Mouse (Mus musculus): Measurements from ENCODE around the gene Btbd2. TPM values are rescaled to one million over a fixed set of nuclear protein-coding genes. Genes with fewer than 3 reads are reported as not detected.

Gene Btbd2
- polyA plus RNA-seq, 1 experiment from 2014 or later = 23.5 TPM

DNA sequence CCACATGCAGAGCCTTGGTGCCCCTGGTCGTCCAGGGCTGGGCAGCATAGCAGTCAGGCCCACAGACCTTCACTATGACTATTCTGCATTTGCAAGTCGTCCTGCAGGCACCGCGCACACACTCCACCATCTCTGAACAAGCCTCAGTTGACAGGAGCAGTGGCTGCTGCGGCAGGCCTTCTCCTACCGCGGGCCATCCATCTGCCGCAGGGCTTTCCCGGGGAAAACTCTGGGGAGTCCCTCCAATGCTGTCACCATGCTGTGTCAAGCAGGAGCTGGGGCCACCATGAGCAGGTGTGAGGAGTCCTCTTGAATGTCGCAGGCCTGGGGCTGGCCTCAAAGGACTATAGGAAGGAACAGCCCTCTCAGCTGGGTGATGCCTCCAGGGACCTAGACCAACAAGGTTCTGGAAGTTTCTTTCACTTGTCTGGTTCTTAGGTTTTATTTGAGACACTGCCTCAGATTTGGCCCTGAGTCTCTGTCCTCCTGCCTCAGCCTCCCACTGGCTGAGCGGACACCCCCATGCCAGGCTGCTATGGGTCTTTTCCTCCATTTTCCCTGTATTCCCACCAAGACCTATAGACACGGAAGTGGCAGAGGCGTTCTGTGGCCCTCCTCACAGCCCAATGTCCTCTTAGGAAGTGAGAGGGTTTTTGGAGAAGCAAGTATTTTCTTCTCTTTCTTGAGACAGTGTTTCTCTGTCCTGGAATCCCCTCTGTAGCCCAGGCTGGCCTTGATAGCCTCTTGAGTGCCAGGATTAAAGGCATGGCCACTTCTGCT, 37.5 kb upstream of the Btbd2 start:
- no peak for TF ChIP-seq CTCF (IDR thresholded peaks at IDR 0.05; ENCODE audit: low read depth)
- H3K4me2 ChIP-seq (replicated peaks; ENCODE audit: low read depth) = no peak overlapping the region
- H3K27ac ChIP-seq (ENCODE audit: low read depth, low read length) = peak overlapping the region; percentile 3; the same call in 1 of the 2 replicates
- no peaks in the 10 kb centered on the region for H3K9me3 ChIP-seq (ENCODE audit: control insufficient read depth)
- H3K36me3 ChIP-seq (ENCODE audit: control insufficient read depth, insufficient read depth) = peaks cover 19% of the 10 kb centered on the region
- ATAC-seq = no peak
- no peaks in the 10 kb centered on the region for H3K4me1 ChIP-seq (replicated peaks; ENCODE audit: control insufficient read depth, insufficient read depth, low read length)
- no peak overlapping the region for H3K4me3 ChIP-seq (ENCODE audit: low read depth, low read length)
- no peak overlapping the region; the same call in 1 of the 2 replicates for H3K9ac ChIP-seq (ENCODE audit: low read depth, low read length)
- no peaks in the 10 kb centered on the region for H3K27me3 ChIP-seq (replicated peaks; ENCODE audit: control insufficient read depth, insufficient read depth, low read length)
- WGBS = 92% methylated on average over 13 of the region's 13 CpGs

DNA sequence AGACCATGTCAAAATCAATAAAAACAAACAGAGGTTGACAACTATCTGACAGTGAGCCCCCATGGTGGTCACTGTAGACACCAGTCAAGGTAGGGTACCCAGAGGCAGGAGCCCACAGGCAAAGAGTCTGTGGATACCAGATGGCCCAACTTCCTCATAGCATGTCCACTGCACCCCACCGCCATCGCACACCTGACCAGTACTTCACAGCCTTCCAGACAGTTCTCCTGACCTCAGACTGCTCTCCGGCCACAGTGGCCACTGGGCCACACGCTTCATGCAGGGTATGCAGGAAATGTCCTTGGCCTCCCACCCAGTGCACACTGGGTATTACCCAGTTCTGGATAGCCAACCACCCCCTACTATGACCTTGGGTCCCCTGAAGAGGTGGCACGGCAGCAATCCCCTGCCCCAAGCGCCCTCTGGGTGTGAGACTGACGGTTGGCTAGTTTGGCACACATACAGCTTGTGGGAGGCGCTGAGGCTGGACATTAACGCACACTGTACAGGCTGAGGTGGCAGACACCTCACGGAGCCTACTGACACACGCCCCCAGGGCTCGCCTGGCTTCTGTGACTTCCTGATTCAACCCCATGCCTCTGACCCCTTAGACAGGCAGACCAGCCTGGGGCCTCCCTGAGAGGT, 36.7 kb upstream of the Btbd2 start:
- Histone ChIP-seq H3K4me3 (ENCODE audit: low read depth, low read length) (no peak overlapping the region), H3K36me3 (ENCODE audit: control insufficient read depth, insufficient read depth) (peaks cover 23% of the 10 kb centered on the region), H3K9ac (ENCODE audit: low read depth, low read length) (peak overlapping the region; percentile 17; the same call in 1 of the 2 replicates), H3K27me3 (replicated peaks; ENCODE audit: control insufficient read depth, insufficient read depth, low read length) (no peaks in the 10 kb centered on the region), H3K9me3 (ENCODE audit: control insufficient read depth) (no peaks in the 10 kb centered on the region), H3K27ac (ENCODE audit: low read depth, low read length) (no peak overlapping the region), H3K4me2 (replicated peaks; ENCODE audit: low read depth) (no peak overlapping the region), H3K4me1 (replicated peaks; ENCODE audit: control insufficient read depth, insufficient read depth, low read length) (no peaks in the 10 kb centered on the region)
- no peak for ATAC-seq
- no peak for TF ChIP-seq CTCF (IDR thresholded peaks at IDR 0.05; ENCODE audit: low read depth)
- WGBS = 85% methylated on average over 12 of the region's 12 CpGs

DNA sequence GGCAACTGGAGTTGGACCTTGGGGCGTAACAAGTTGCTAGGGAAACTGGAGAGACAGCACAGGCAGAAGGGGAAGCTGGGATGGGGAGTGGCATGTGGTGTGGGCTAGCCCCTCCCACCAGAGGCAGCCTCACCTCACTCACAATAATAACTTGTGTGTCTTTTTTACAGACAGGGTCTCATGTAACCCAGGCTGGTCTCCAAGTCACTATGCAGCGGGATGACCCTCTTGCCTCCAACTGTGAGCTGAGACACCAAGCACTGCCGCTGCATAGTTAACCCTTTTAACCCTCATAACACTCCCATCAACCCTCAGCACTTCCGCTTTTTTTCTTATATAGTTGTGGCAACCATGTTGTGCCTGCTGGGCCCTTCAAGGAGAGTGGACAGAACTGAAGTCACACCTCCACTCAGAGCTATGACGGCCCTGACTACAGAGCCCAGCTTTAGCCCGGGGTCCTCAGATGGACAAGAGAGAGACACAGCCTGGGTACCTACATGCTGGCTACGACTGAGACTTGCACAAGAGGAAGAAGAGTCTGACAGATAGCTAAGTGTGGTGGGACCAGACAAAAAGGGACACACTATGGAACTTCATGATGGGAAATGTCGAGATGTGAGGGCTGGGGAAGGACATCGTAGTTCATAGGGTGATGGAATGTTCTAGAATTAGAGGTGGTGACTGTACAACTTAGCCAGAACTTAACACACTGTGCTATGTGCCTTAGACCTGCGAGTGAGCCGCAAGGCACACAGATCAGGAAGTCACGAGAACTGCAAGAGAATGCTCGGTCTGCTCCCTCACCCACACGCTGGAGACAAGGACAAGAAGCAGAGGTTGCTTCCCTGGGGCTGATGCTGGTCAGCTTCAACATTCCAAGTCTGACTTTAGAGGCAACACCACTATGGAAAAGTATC, 35.6 kb upstream of the Btbd2 start:
- H3K27ac ChIP-seq (ENCODE audit: low read depth, low read length) = no peak overlapping the region
- WGBS = 80% methylated on average over 14 of the region's 14 CpGs
- H3K9ac ChIP-seq (ENCODE audit: low read depth, low read length) = no peak overlapping the region

DNA sequence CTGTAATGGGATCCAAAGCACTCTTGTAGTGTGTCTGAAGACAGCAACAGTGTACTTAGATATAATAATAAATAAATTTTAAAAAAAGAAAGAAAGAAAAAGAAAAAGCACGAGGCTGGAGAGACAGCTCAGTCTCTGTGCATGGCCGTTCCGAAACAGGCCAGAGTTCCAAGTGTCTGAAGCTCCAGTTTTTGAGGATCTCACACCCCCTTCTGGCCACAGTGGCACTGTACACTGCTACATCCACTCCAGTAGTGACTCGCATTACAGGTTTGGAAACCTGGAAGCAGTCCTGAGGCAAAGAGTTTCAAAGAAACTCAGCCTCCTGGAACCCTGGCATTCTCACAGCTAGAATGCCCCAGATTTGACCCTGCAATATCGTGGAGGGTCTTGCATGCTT, 31.0 kb upstream of the Btbd2 start:
- H3K27me3 ChIP-seq (replicated peaks; ENCODE audit: control insufficient read depth, insufficient read depth, low read length) = no peaks in the 10 kb centered on the region
- H3K4me1 ChIP-seq (replicated peaks; ENCODE audit: control insufficient read depth, insufficient read depth, low read length) = no peaks in the 10 kb centered on the region
- no peaks in the 10 kb centered on the region for H3K9me3 ChIP-seq (ENCODE audit: control insufficient read depth)
- no peak for ATAC-seq
- TF ChIP-seq CTCF (IDR thresholded peaks at IDR 0.05; ENCODE audit: low read depth) = peak; percentile 86
- H3K36me3 ChIP-seq (ENCODE audit: control insufficient read depth, insufficient read depth) = peaks cover 46% of the 10 kb centered on the region
- H3K4me3 ChIP-seq (ENCODE audit: low read depth, low read length) = no peak overlapping the region
- H3K27ac ChIP-seq (ENCODE audit: low read depth, low read length) = no peak overlapping the region
- H3K9ac ChIP-seq (ENCODE audit: low read depth, low read length) = no peak overlapping the region
- WGBS = 32% methylated on average over 5 of the region's 5 CpGs
- no peak overlapping the region for H3K4me2 ChIP-seq (replicated peaks; ENCODE audit: low read depth)

More for the DNA sequence above, 35.6 kb upstream of the Btbd2 start:
- Histone ChIP-seq H3K27me3 (replicated peaks; ENCODE audit: control insufficient read depth, insufficient read depth, low read length) (no peaks in the 10 kb centered on the region), H3K4me3 (ENCODE audit: low read depth, low read length) (no peak overlapping the region), H3K36me3 (ENCODE audit: control insufficient read depth, insufficient read depth) (peaks cover 23% of the 10 kb centered on the region), H3K4me1 (replicated peaks; ENCODE audit: control insufficient read depth, insufficient read depth, low read length) (no peaks in the 10 kb centered on the region), H3K9me3 (ENCODE audit: control insufficient read depth) (no peaks in the 10 kb centered on the region), H3K4me2 (replicated peaks; ENCODE audit: low read depth) (no peak overlapping the region)
- TF ChIP-seq CTCF (IDR thresholded peaks at IDR 0.05; ENCODE audit: low read depth) = no peak
- ATAC-seq = no peak

DNA sequence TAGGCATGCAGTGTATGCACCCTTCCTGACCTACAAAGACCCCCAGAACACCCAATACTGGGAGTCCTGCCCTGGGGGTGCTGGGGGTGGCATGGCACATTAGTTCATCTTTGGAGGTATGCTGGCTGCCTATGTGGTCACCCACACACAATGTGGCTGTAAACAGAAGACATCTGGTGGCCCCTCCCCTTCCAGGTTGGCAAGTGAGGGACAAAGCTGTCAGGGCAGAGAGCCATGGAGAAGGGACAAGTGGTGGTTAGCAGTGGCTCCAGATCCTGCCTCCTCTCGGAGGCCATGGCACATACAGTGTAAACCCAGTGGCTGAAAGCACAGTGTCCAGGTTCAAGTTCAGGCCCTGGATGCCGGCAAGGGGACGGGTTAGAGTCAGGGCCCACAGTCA, 29.7 kb upstream of the Btbd2 start:
- Histone ChIP-seq H3K9ac (ENCODE audit: low read depth, low read length) (no peak overlapping the region), H3K27me3 (replicated peaks; ENCODE audit: control insufficient read depth, insufficient read depth, low read length) (no peaks in the 10 kb centered on the region), H3K36me3 (ENCODE audit: control insufficient read depth, insufficient read depth) (peaks cover 46% of the 10 kb centered on the region), H3K4me1 (replicated peaks; ENCODE audit: control insufficient read depth, insufficient read depth, low read length) (no peaks in the 10 kb centered on the region), H3K4me2 (replicated peaks; ENCODE audit: low read depth) (no peak overlapping the region), H3K4me3 (ENCODE audit: low read depth, low read length) (no peak overlapping the region), H3K27ac (ENCODE audit: low read depth, low read length) (no peak overlapping the region), H3K9me3 (ENCODE audit: control insufficient read depth) (no peaks in the 10 kb centered on the region)
- TF ChIP-seq CTCF (IDR thresholded peaks at IDR 0.05; ENCODE audit: low read depth) = no peak
- ATAC-seq = no peak
- WGBS = 97% methylated on average over 3 of the region's 3 CpGs

DNA sequence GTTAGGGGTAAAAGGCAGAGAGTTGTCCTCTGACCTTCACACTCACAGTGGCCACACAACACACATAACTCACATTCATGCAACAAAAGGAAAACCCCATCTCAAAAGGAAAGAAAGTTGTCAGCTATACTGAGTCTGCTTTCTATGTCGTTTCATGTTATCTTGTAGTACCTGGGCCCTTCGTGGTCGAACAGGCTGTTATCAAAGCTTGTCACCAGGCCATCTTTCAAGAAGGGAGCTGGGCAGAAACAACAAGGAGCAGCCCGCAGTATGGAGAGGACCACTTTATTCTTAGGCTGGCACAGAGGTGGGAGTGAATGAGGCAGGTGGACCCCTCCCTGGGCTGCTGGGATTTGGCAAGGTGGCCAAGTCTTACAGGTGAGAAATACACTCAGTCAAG, 28.1 kb upstream of the Btbd2 start:
- 67% methylated on average over 4 of the region's 4 CpGs for WGBS

More for the DNA sequence above, 28.1 kb upstream of the Btbd2 start:
- no peak for TF ChIP-seq CTCF (IDR thresholded peaks at IDR 0.05; ENCODE audit: low read depth)
- no peaks in the 10 kb centered on the region for H3K27me3 ChIP-seq (replicated peaks; ENCODE audit: control insufficient read depth, insufficient read depth, low read length)
- H3K27ac ChIP-seq (ENCODE audit: low read depth, low read length) = no peak overlapping the region; the same call in 1 of the 2 replicates
- no peak overlapping the region for H3K9ac ChIP-seq (ENCODE audit: low read depth, low read length)
- no peak overlapping the region for H3K4me3 ChIP-seq (ENCODE audit: low read depth, low read length)
- H3K9me3 ChIP-seq (ENCODE audit: control insufficient read depth) = no peaks in the 10 kb centered on the region
- ATAC-seq = no peak
- H3K4me1 ChIP-seq (replicated peaks; ENCODE audit: control insufficient read depth, insufficient read depth, low read length) = no peaks in the 10 kb centered on the region
- peaks cover 33% of the 10 kb centered on the region for H3K36me3 ChIP-seq (ENCODE audit: control insufficient read depth, insufficient read depth)
- no peak overlapping the region for H3K4me2 ChIP-seq (replicated peaks; ENCODE audit: low read depth)

Data from intestine, postnatal 0 days (tissue).